Mouse (Mus musculus) liver, adult 2 months (tissue): ENCODE measurements around the gene Fbxl21.

Source experiments
- CTCF ChIP-seq: fragments of 200-500 bp; IDR thresholded peaks from 2 replicates; pipeline ENCODE4 v1.5.1; 2011; ENCODE audit warnings: low read depth, low read length, control low read depth
- POLR2A ChIP-seq: fragments of 200-500 bp; IDR thresholded peaks from 2 replicates; pipeline ENCODE4 v1.6.1; 2011; ENCODE audit warnings: low read length, control low read depth; ENCODE audit not compliant: insufficient read depth; ENCODE audit errors: extremely low read depth

- TF ChIP-seq CTCF: no peak
- no peak for TF ChIP-seq POLR2A
Observed at GRCm38 (mm10) chr13:56522821-56523167, 522 bp downstream of the Fbxl21 start.
